Mouse (Mus musculus): ENCODE measurements at regions not wholly inside any gene's neighbourhood (a gene's known extent, or its start where the extent isn't known, plus 50 kb on each side); places are given as distances from the start of the nearest gene placed in this dataset.

GRCm38 (mm10) chr11:114435788-114436187, 232.5 kb upstream of the Rpl38 start:
- no peak for TF ChIP-seq TAL1 (IDR thresholded peaks at IDR 0.05; ENCODE audit: low read length)
- TF ChIP-seq GATA1 (IDR thresholded peaks at IDR 0.05; ENCODE audit: low read length) = no peak
